Mouse (Mus musculus): ENCODE data around the gene Spata21. TPM values are rescaled to one million over a fixed set of nuclear protein-coding genes. Genes with fewer than 3 reads are reported as not detected.
A peak's percentile ranks its signal among the peaks of the same experiment; 100 is the strongest.
"Not testable (repeated sequence)": the region's sequence is repeated elsewhere in the genome, so short reads cannot be mapped to it uniquely, and the experiment has no call there.

Gene Spata21
- total RNA-seq, 2 experiments from 2014 or later: 0.24 to 0.37 TPM

DNA sequence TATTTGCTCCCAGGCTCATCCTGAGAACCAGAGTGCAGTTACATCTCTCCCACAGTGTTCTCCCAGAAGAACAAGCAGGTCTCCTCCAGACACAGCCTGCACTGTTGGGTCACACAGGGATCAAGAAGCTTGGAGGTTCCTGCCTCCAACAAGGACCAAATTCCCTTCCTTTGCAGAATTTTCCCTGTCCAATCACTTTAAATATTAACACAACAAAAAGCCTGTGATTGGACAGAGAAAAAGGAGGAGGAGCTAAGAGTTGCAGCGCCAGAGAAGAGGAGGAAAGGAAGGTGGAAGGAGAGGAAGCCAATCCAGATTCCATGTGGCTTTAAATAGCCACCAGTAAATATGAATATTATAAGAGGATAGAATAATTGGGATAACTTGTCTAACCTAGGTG lies 34.9 kb downstream of the Spata21 start:
- no peak for DNase-seq (ENCODE audit: low spot score in 2 of 2)

GRCm38 (mm10) chr4:141129190-141129710 lies 41.1 kb downstream of the Spata21 start:
- DNase-seq (ENCODE audit: low spot score in 2 of 2): no peak

DNA sequence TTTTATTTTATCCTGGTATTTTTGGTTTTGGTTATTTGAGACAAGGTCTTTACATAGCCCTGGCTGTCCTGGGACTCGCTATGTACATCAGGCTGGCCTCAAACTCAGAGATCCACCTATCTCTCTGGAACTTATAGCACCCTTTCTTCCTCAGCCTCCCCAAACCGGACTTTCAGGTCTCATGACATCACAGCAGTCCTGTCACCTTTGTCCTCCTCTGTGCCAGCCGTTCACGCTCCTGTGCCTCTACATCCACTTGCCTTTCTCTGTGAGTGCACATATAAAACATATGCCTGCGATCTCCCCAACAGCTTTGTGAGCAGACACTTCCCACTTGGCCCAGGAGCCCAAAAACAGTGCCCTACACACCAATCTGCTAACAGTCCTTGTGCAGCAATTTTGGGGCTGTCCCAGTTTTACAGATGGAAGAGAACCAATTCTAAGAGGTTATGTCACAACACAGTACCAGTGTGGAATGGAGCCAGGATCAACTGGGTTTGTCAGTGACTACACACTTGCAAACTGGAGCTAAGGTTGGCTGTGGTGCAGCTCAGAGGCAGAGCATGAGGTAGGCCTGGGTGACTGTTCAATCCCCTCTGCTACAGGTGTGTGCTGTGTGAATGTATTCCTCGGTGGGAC lies 42.7 kb downstream of the Spata21 start:
- DNase-seq (ENCODE audit: low spot score in 2 of 2): no peak

GRCm38 (mm10) chr4:141131531-141132061 lies 43.5 kb downstream of the Spata21 start:
- DNase-seq (ENCODE audit: low spot score in 2 of 2): no peak

DNA sequence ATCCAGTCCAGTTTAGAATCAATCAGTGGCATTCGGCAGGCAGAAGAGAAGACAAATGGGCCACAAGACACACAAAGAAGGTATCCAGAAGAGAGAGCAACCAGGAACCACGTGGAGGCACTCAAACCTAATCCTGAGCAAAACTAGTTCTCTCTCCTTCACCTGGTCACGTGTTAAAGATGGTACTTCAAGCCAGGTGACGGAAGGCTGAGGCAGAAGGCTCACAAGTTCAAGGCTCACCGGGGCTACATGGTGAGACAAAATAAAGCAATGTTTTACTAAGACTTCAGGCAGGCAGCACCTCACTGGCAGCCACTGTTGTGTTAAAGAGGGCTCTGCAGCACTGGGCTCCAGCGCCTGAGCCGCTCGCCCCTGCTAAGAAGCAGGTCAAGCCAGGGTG lies 44.1 kb downstream of the Spata21 start:
- no peak for DNase-seq (ENCODE audit: low spot score in 2 of 2)

DNA sequence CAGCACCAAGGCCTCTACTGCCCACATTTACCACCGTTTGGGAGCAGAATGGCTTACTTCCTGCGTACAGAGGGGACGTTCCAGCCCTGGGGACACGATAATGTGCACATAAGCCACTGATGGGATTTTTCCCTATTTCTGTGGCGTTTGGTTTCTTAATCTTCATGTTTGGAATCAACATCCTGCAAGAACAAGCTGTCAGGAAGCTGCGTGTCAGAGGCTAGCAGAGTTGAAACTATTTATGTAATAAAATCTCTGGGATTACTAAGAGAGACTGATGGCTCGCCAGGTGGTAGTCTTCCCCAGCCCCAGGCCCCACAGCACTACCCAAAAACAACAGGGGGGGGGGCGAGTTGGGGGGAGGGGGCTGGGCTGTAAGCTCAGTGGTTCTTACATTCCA lies 45.1 kb downstream of the Spata21 start:
- no peak for DNase-seq (ENCODE audit: low spot score in 2 of 2)

DNA sequence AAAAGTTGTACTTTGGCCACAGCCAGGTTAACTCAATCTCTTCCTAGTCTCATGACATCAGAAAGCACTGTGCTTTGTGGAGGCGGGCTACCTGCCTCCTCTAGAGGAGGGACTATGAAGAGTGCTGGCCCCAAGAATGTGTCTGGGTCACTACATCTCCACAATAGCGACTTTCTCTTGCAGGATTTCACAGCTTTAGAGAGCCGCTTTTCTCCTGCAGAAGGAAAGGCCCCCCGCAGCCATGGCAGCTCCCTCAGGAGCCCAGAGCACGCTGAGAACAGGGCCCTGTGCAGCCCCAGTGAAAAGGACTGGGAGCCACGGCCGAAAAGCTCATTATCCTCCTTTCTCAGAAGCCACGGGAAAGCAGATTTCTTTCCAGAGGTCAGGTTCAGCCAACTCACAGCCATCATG lies 45.9 kb downstream of the Spata21 start:
- peak in 1 of 2 experiments; percentile 58 for DNase-seq (ENCODE audit: low spot score in 2 of 2)

DNA sequence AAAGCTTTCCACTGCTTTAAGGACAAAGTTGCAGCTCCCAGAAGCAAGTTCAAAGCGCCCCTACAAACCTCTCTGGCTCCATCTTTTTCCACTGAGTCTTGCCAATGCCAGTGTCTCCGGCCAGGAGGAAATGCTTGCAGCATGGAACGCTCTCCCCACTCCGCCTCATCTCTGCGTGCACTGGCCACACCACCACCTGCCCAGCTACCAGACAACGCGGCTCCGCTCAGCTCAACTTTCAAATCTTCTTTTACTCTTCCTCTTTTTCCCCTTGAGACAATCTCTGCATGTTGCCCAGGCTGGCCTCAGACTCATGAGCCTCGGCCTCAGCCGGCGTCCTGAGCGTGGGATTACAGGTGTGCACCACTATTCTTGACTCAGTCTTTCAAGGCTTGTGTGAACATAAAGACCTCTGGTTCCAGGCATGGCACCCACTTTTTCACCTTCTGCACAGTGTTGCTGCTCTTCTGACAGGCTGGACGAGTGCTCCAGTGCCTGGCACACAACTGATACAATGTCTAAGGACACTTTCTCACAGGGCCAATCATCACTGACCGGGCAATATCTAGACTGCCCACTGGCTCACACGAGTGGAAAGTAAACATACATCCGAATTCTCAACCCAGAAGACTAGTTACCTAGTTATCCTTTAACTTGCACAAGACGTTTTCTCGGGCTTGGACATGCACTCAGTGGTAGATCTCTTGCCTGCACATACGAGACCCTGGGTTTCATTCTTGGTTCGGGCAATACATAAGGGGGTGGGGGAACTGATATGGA lies 46.8 kb downstream of the Spata21 start:
- no peak for DNase-seq (ENCODE audit: low spot score in 2 of 2)

DNA sequence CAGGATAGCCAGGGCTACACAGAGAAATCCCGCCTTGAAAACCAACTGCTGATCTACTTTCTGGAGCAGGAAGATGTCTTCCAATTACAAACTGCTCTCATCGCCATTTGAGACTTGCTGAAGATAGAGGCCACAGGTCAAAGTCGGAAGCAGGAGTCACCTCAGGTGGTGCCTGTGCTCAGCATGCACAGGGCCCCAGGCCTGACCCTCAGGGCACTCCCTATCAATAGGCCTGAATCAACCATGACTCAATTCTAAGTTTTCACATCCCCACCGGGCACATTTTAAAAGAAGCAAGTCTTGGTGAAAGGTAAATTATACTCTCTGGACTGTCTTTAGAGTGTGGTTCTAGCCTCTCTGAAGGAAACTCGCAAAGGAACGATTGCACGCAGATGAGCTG lies 48.0 kb downstream of the Spata21 start:
- no peak for DNase-seq (ENCODE audit: low spot score in 2 of 2)

GRCm38 (mm10) chr4:141137740-141138139 lies 49.6 kb downstream of the Spata21 start:
- not testable (repeated sequence) for DNase-seq (ENCODE audit: low spot score in 2 of 2)

GRCm38 (mm10) chr4:141138425-141139115 lies 50.4 kb downstream of the Spata21 start:
- no peak for DNase-seq (ENCODE audit: low spot score in 2 of 2)

DNA sequence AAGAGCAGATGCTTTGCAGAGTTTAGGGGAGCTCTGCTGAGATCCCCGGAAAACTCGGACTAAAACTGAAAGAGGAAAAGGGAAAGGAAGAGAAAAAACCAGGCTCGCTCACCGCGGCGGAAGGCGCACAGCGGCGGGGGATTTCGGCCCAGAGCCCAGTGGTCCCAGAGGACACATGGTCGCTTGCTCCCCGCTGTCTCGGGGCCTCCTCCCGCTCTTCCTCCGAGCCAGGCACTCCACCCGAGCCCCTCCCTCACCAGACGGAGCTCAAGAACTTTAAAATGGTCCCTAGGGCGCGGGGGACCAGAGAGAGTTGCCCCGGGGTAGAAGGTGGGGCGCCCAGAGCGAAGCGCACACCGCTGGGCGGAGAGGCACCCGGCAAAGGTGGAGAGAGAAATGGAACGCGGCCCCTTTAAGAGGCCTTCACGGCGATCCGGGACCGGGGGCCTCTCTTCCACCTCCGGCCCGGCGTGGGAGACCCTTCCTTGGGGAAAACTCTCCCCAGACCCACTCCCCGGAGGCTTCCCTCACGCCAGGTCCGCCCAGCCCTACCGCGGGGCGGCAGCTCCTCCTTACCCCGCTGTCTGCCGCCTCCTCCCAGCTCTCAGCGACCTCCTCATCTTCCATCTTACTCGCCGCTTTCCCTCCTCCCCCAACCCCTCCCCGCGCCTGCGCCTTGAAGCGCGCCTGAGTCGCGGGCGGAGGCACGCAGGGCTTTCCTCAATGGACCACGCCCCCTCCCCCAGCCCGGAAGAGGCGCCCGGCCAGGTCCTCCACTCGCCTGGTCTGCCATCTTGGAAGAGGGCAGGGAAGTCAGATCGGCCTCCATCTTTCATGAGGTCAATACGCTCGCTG lies 51.2 kb downstream of the Spata21 start, which contains the start of gene Szrd1:
Szrd1 (minus strand) TSS at position 660 of the 855 bp plus-strand sequence.
- peak; percentile 97 to 99 for DNase-seq (ENCODE audit: low spot score in 2 of 2)

DNA sequence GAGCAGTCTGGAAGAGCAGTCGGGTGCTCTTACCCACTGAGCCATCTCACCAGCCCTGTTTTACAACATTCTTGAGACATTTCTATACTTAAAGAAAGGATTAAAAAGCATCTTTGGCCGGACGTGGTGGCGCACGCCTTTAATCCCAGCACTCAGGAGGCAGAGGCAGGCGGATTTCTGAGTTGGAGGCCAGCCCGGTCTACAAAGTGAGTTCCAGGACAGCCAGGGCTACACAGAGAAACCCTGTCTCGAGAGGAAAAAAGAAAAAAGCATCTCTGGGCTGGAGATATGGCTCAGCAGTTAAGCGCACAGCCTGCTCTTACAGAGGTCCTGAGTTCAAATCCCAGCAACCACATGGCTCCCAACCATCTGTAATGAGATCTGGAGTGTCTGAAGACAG lies 52.2 kb downstream of the Spata21 start:
- not testable (repeated sequence) for DNase-seq (ENCODE audit: low spot score in 2 of 2)

DNA sequence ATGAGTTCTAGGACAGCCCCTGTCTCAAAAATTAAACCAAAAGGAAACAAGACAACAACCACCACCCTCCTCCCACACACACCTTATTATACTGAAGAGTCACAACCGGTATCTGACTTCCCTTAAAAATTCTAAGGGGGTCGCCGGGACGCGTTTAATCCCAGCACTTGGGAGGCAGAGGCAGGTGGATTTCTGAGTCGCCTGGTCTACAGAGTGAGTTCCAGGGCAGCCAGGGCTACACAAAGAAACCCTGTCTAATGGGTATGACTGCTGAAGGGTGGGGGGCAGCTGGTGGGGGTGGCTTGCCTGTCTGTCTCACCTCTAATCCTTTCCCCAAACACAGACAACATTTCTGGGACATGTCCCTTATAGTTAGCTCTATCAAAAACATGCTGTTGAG lies 52.8 kb downstream of the Spata21 start:
- no peak for DNase-seq (ENCODE audit: low spot score in 2 of 2)

GRCm38 (mm10) chr4:141142285-141142811 lies 54.2 kb downstream of the Spata21 start:
- peak; percentile 78 to 81 for DNase-seq (ENCODE audit: low spot score in 2 of 2)

- not testable (repeated sequence) for DNase-seq (ENCODE audit: low spot score in 2 of 2)
Observed at GRCm38 (mm10) chr4:141145124-141145523, 57.0 kb downstream of the Spata21 start.

GRCm38 (mm10) chr4:141146491-141147033 lies 58.4 kb downstream of the Spata21 start:
- no peak for DNase-seq (ENCODE audit: low spot score in 2 of 2)

- DNase-seq (ENCODE audit: low spot score in 2 of 2): peak; percentile 95 to 96
Observed at GRCm38 (mm10) chr4:141147112-141148008, 59.2 kb downstream of the Spata21 start, which contains the start of gene Fbxo42. Fbxo42 (plus strand) TSS chr4:141147913.
